Mouse (Mus musculus) midbrain, embryonic 16.5 days (tissue): ENCODE results near the gene Arl3. TPM values are rescaled to one million over a fixed set of nuclear protein-coding genes. Genes with fewer than 3 reads are reported as not detected.

ENCODE experiments used
- ATAC-seq: fragments of 200-750 bp; cut with Nextera tagmentation; 2 replicates; pipeline ENCODE4 v1.8.0; 2017; ENCODE audit warnings: moderate TSS enrichment
- H3K27ac ChIP-seq: fragments of 300-500 bp; sonication (generic); 2 replicates; pipeline ENCODE4 v1.5.1; 2014; ENCODE audit warnings: mild to moderate bottlenecking, low read length, mixed read lengths
- H3K27me3 ChIP-seq: fragments of 300-500 bp; sonication (generic); 2 replicates; pipeline ENCODE4 v1.6.1; 2014; ENCODE audit warnings: low read depth, low read length, mixed read lengths; ENCODE audit not compliant: control insufficient read depth, insufficient read depth
- H3K36me3 ChIP-seq: fragments of 300-500 bp; sonication (generic); 2 replicates; pipeline ENCODE4 v1.6.1; 2014; ENCODE audit warnings: mild to moderate bottlenecking, low read length, moderate library complexity, mixed read lengths; ENCODE audit not compliant: control insufficient read depth, insufficient read depth
- H3K4me1 ChIP-seq: fragments of 300-500 bp; sonication (generic); 2 replicates; pipeline ENCODE4 v1.6.1; 2014; ENCODE audit warnings: mild to moderate bottlenecking, low read length, mixed read lengths; ENCODE audit not compliant: control insufficient read depth, insufficient read depth
- H3K4me2 ChIP-seq: fragments of 300-500 bp; sonication (generic); 2 replicates; pipeline ENCODE4 v1.6.1; 2014; ENCODE audit warnings: mild to moderate bottlenecking, low read length, mixed read lengths
- H3K4me3 ChIP-seq: fragments of 300-500 bp; sonication (generic); 2 replicates; pipeline ENCODE4 v1.5.1; 2014; ENCODE audit warnings: low read depth, mild to moderate bottlenecking, low read length, moderate library complexity, mixed read lengths
- H3K9ac ChIP-seq: fragments of 300-500 bp; sonication (generic); 2 replicates; pipeline ENCODE4 v1.6.1; 2014; ENCODE audit warnings: low read depth, low read length, mixed read lengths
- H3K9me3 ChIP-seq: fragments of 300-500 bp; sonication (generic); replicated peaks from 2 replicates; pipeline ENCODE4 v1.6.1; 2014; ENCODE audit warnings: mild to moderate bottlenecking, low read length, mixed read lengths; ENCODE audit not compliant: control insufficient read depth, poor library complexity, severe bottlenecking
- WGBS: fragments of 180-500 bp; shearing (Covaris S2); extraction: QIAGEN DNeasy Blood & Tissue Kit; methylation state at CpG from one replicate; pipeline ENCODE4 v1.1.7; 2014; 5-methylcytosine and 5-hydroxymethylcytosine counted together
- polyA plus RNA-seq: library from polyadenylated mRNA; unstranded; fragments of >200 nt; fragmentation: Nextera tagmentation; extraction: Ambion mirVana; gene quantifications from 2 replicates; pipeline ENCODE4 v1.2.1, GENCODE M21; 2015

Gene Arl3
- polyA plus RNA-seq, 1 experiment from 2014 or later = 226 TPM

- Histone ChIP-seq H3K27ac (no peak overlapping the region), H3K9me3 (no peaks in the 10 kb centered on the region), H3K4me1 (0 out of 2 replicates have a peak, but pooled peaks cover under 1% of the 10 kb centered on the region), H3K27me3 (no peaks in the 10 kb centered on the region), H3K4me2 (no peak overlapping the region), H3K36me3 (peaks cover 5% of the 10 kb centered on the region; the same call in 1 of the 2 replicates), H3K4me3 (no peak overlapping the region), H3K9ac (no peak overlapping the region)
- 88% methylated on average over 1 of the region's 1 CpGs for WGBS
- ATAC-seq = no peak
These were observed 83.5 kb downstream of the Arl3 start for GRCm38 (mm10) chr19:46489448-46489847.

- no peaks in the 10 kb centered on the region for H3K9me3 ChIP-seq
- no peak overlapping the region for H3K27ac ChIP-seq
- no peak overlapping the region for H3K4me3 ChIP-seq
- H3K4me2 ChIP-seq = no peak overlapping the region
- H3K4me1 ChIP-seq = peaks cover 10% of the 10 kb centered on the region; the same call in 1 of the 2 replicates
- no peaks in the 10 kb centered on the region for H3K27me3 ChIP-seq
- ATAC-seq = no peak
- H3K36me3 ChIP-seq = peaks cover 5% of the 10 kb centered on the region; the same call in 1 of the 2 replicates
- 72% methylated on average over 2 of the region's 2 CpGs for WGBS
- H3K9ac ChIP-seq = no peak overlapping the region
These were observed 86.3 kb downstream of the Arl3 start for GRCm38 (mm10) chr19:46486709-46487108.

- no peak overlapping the region for H3K4me2 ChIP-seq
- no peaks in the 10 kb centered on the region for H3K9me3 ChIP-seq
- ATAC-seq = no peak
- H3K36me3 ChIP-seq = peaks cover 5% of the 10 kb centered on the region; the same call in 1 of the 2 replicates
- H3K9ac ChIP-seq = no peak overlapping the region
- no peaks in the 10 kb centered on the region for H3K27me3 ChIP-seq
- no peak overlapping the region for H3K27ac ChIP-seq
- H3K4me1 ChIP-seq = peaks cover 18% of the 10 kb centered on the region
- H3K4me3 ChIP-seq = no peak overlapping the region
- 75% methylated on average over 9 of the region's 9 CpGs for WGBS
These were observed 87.2 kb downstream of the Arl3 start for GRCm38 (mm10) chr19:46485847-46486246.

- no peak for ATAC-seq
- Histone ChIP-seq H3K27ac (peak overlapping the region; percentile 61), H3K4me1 (peaks cover 20% of the 10 kb centered on the region), H3K9ac (no peak overlapping the region), H3K27me3 (no peaks in the 10 kb centered on the region), H3K4me2 (no peak overlapping the region), H3K4me3 (no peak overlapping the region), H3K36me3 (peaks cover 5% of the 10 kb centered on the region; the same call in 1 of the 2 replicates), H3K9me3 (no peaks in the 10 kb centered on the region)
- 63% methylated on average over 5 of the region's 5 CpGs for WGBS
These were observed 88.5 kb downstream of the Arl3 start for GRCm38 (mm10) chr19:46484518-46484917.

GRCm38 (mm10) chr19:46483701-46484328 lies 89.2 kb downstream of the Arl3 start:
- H3K36me3 ChIP-seq = peaks cover 5% of the 10 kb centered on the region; the same call in 1 of the 2 replicates
- H3K9ac ChIP-seq = peak overlapping the region; percentile 39
- peak overlapping the region; percentile 61 for H3K27ac ChIP-seq
- peaks cover 20% of the 10 kb centered on the region for H3K4me1 ChIP-seq
- H3K4me2 ChIP-seq = no peak overlapping the region
- no peak overlapping the region for H3K4me3 ChIP-seq
- ATAC-seq = no peak
- no peaks in the 10 kb centered on the region for H3K27me3 ChIP-seq
- 68% methylated on average over 15 of the region's 15 CpGs for WGBS
- no peaks in the 10 kb centered on the region for H3K9me3 ChIP-seq

- Histone ChIP-seq H3K36me3 (peaks cover 5% of the 10 kb centered on the region; the same call in 1 of the 2 replicates), H3K4me2 (no peak overlapping the region), H3K9me3 (no peaks in the 10 kb centered on the region), H3K9ac (no peak overlapping the region), H3K27ac (no peak overlapping the region), H3K4me1 (peaks cover 20% of the 10 kb centered on the region), H3K27me3 (no peaks in the 10 kb centered on the region), H3K4me3 (no peak overlapping the region)
- 25% methylated on average over 16 of the region's 17 CpGs for WGBS
- ATAC-seq = no peak
These were observed 90.0 kb downstream of the Arl3 start for GRCm38 (mm10) chr19:46482896-46483516.

GRCm38 (mm10) chr19:46481756-46482155 lies 91.2 kb downstream of the Arl3 start:
- ATAC-seq = no peak
- WGBS = 16% methylated on average over 4 of the region's 4 CpGs
- no peak overlapping the region for H3K4me2 ChIP-seq
- no peak overlapping the region for H3K4me3 ChIP-seq
- H3K27ac ChIP-seq = peak overlapping the region; percentile 47
- no peaks in the 10 kb centered on the region for H3K27me3 ChIP-seq
- H3K36me3 ChIP-seq = no peaks in the 10 kb centered on the region
- peaks cover 20% of the 10 kb centered on the region for H3K4me1 ChIP-seq
- H3K9me3 ChIP-seq = no peaks in the 10 kb centered on the region
- H3K9ac ChIP-seq = no peak overlapping the region

GRCm38 (mm10) chr19:46481352-46481751 lies 91.6 kb downstream of the Arl3 start:
- H3K9me3 ChIP-seq = no peaks in the 10 kb centered on the region
- H3K9ac ChIP-seq = no peak overlapping the region
- WGBS = 5% methylated on average over 3 of the region's 3 CpGs
- peaks cover 20% of the 10 kb centered on the region for H3K4me1 ChIP-seq
- no peaks in the 10 kb centered on the region for H3K36me3 ChIP-seq
- no peaks in the 10 kb centered on the region for H3K27me3 ChIP-seq
- peak overlapping the region; percentile 47 for H3K27ac ChIP-seq
- H3K4me3 ChIP-seq = no peak overlapping the region
- no peak for ATAC-seq
- H3K4me2 ChIP-seq = no peak overlapping the region
